Mouse (Mus musculus): ENCODE measurements at regions not wholly inside any gene's neighbourhood (a gene's known extent, or its start where the extent isn't known, plus 50 kb on each side); places are given as distances from the start of the nearest gene placed in this dataset.

DNA sequence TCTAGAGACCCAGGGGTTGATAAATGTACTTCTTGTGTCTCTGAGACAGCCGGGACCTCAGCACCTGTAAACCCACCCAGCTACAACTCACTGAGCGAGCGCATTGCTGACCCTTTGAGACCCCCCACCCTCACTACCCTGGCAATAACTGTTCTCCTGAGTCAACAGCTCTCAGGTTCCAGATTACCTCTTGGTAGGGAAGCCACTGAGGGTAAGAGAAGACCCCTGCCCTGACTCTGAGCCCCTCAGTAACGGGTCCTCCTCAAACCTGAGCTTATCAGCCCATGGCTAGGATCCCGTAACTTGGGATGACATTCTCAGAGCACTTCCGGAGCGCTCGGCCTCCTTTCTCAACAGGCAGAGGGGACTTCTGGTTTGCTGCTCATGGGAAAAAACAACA is 245.8 kb downstream of the Tle3 start:
- DNase-seq (ENCODE audit: low spot score in 2 of 2) = no peak
- intact Hi-C loops (cut with DNase I) = no loop called here

DNA sequence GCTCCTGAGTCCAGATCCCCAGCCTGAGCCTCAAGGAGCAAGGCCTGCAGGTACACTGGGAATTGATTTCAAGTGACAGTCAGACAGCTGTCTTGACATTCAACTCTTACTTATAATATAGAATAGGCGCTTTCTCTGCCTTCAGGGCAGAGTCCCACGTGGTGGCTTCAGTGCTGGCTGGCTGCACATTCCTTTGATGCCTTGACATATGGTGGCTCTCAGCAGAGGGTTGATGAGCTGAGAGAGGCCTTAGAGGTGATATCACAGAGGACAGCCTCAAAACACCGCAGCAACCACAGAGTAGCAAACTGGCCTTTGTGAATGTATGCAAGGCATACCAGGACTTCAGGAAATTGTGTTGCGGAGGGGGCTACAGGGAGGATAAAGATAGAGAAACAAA is 243.4 kb downstream of the Tle3 start:
- intact Hi-C loops (cut with DNase I) = no loop called here
- no peak for DNase-seq (ENCODE audit: low spot score in 2 of 2)

DNA sequence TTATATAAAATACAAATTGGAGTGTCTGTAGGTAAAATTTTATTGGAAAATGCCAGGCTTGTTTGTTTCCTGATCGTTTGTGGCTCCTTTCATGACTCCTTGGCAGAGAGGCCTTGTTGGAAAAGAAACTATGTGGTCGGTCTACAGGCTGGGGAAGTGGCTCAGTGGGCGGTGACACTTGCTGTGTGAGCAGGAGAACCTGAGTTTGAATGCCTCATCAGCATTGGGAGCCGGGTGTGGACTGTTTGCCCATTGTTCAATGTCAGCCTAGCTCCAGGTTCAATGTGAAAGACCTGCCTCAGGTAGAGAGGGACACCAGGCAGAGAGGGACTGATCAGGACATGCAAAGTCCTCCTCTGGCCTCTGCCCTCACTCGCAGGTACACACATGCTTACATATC is 235.4 kb downstream of the Tle3 start:
- intact Hi-C loops (cut with DNase I) = no loop called here
- DNase-seq (ENCODE audit: low spot score in 2 of 2) = no peak

DNA sequence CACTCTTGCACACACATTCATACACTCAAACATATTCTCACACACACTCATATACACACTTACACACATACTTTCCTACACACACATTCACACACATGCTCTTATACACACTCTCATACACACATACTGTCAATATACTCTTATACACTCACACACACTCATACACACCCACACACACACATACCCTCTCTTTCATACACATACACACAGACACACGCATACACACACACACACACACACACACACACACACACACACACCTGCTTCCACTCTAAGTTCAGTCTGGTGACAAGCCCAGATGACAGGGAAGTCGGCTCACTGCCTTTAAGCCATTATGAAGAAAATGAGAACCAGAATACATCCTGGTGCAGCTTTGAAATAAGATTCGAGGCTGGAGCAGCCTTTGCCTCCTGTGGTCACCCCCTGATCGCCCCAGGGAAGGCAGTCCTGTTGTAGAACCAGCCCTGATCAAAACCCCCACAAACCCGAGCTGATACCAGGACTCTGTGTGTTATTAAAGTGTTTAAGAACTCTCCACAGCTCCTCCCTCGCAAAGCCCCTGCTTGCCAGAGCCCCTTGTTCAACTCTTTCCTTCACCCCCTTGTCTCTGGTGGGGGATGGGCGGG is 230.3 kb downstream of the Tle3 start:
- DNase-seq (ENCODE audit: low spot score in 2 of 2) = no peak
- intact Hi-C loops (cut with DNase I) = no loop called here

DNA sequence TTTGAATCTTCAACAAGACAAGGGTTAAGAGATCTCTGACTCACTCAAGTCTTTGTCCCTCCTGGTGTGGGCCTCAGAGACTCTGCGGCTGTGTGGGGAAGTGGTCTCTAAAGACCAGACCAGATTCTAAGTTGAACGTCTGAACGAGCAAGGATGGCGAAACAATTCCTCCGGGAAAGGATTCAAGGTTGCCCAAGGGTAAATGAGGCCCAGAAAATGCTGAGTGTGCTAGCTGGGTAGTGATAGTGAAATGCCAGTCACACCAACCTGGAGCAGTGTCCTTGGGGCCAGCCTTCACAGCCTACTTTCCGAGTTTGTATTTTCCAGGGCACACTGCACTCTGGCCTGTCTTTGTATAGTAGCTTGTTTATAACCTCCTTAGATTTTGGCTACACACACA is 229.7 kb downstream of the Tle3 start:
- intact Hi-C loops (cut with DNase I) = no loop called here
- no peak for DNase-seq (ENCODE audit: low spot score in 2 of 2)

DNA sequence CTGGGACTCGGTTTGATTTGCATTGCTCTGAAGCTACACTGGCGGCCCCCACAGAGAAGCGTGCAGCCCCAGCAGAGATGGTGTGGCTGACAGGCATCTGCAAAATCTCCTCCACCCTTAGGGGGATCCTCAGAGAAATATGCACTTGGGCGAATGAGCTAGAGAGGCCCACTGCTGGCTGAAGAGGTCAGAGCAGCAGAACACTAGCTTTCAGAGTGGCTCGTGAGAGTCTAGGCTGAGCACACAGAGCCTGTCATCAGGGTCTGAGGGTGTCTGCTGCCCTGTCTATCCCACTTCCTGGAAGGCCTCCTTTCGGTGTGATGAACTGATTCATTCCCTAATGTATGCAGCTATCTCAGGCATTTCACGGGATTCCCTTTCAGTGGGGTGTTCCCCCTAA is 225.1 kb downstream of the Tle3 start:
- DNase-seq (ENCODE audit: low spot score in 2 of 2) = no peak
- intact Hi-C loops (cut with DNase I) = no loop called here

DNA sequence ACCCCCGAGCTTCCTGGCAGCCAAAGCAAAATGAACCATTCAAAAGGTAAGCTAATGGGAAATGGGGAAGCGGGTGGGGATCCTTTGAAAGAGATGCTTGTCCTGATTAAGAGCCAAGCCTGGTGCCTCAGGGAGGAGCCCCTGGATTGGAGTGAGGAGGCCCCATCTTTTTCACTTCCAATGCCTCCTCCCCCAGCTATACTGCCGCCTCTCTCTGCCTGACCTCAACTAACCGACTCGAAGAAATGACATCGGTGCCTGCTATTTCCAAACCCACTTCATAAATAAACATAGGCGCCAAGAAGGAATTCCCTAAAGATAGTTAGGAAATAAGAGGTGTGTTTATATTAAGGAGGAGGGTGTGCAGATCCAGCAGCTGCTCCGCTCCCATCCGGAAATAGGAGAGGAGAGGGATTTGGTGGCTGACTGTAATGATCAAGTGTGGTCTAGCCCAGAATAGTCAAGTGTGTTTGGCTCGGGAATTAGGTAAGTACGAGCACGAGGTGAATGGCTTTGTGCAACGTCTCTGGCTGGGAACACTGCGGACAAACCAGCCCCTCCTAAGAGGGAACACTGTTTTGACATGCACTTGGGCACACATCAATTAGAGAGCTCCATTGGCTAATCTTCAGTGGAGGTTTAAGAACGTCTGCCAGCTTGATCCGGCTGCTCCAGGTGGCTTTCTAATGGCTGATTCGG is 224.4 kb downstream of the Tle3 start:
- intact Hi-C loops (cut with DNase I) = no loop called here
- no peak for DNase-seq (ENCODE audit: low spot score in 2 of 2)

DNA sequence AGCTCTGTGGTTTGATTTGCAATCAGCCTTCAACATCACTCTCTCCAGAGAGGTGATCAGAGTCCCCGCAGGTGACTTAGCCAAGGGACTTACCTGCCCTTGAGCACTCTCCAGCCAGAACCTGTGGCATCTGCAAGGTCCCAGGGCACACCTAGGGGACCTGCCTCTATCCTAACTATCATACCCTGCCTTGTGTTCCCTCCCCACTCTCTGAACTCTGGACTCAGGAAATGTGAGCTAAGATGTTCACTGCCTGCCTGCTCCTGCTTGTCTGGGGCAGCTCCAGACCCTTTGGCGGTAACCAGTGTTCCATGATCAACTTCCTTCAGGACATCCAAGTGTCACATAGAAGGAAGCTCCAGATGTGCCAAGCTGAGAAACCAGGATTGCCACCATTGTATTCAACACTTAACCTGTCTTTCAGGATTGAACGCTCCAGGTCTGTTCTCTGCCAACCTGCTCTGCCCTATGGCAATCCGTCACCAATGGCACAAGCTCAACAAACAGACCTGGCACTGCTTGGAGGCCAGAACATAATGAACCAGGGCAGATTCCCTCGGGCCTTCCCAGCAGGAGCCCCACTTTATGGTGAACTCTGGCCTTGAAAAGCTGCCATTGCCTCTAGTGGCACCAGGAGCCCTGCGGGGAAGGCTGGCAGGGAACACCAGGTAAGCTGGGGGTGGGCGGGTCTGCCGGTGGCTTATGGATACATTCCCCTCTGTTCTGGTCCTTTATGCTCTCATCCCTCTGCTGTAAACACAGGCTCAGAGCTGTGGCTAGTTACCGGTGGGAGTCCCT is 223.2 kb downstream of the Tle3 start:
- intact Hi-C loops (cut with DNase I) = no loop called here
- no peak for DNase-seq (ENCODE audit: low spot score in 2 of 2)

DNA sequence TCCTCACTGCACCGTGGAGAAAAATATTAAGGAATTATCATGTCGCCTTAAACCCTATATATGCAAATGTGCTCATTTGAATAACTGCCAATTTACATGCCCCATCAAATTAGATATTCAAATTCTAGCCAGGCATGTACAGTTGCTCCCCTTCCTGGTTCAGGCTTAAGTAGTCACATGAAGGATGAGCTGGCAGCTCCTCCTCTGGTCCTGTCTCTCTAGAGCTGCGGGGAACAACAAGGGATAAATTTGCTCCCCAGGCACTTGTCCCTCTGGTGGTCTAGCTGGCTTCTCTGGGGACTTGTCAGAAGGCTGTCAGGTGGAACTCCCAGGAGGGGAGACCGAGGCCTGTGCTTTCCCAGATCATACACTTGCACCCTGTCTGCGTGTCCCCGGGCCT is 221.8 kb downstream of the Tle3 start:
- intact Hi-C loops (cut with DNase I) = no loop called here
- no peak for DNase-seq (ENCODE audit: low spot score in 2 of 2)

DNA sequence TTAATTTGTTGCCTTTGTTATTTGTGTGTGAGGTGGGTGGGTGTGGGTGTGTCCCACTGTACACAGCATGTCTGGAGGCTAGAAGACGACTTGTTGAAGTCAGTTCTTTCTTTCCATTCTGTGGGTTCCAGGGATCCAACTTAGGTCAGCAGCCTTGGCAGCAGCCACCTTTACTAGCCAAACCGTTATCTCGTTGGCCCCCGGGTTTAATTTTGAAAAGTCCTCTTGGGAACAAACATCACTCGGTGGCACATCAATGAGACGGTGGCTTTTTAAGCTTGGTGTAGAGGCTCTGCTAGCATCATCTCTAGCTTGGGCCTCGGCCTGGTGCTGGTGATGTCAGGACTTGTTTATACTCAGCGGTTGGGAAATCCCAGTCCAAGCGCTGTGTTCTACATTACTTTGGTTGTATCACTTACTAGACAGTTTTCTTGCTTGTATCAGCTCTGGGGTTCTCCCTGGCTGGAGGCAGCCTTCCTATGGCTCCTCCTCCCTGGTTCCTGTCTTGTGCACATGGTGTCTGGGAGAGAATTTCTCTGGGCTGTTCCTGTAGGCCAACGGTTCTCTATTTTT is 217.6 kb downstream of the Tle3 start:
- no peak for DNase-seq (ENCODE audit: low spot score in 2 of 2)
- intact Hi-C loops (cut with DNase I) = no loop called here

DNA sequence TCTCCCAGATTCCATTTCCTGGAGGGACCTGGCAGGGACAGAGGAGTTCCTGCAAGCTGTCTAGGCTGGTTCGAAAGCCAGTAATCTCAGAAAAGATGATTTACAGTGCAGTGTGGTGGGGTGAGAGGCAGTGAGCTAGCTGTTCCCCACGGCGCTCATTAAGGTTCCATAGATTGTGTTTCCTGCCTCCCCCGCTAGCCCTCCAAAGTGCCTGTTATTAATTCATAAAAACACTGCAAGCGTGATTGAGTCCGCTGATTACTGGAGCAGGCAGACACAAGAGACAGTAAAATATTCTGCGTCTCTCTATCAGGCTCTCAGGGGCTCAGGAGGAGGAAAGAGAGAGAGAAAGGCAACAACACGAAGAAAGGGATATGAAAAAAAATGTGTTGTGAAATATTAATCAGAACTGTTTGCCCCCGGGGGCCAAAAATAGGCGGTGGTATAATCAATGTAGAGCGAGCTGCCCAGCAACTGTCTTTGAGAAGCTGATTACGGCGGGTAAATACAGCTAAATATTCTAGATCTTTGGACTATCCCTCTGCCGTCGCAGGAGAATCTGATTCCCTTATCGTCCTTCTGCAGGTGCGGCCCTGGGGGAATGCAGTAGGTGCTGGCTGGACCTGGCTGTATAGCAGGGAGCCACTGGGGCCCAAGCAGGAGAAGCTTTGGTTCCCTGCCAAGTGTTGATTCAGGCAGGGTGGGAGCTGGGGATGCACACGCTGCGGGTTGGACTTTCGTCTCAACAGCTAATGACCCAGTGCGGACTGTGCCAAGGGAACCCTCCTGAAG is 211.3 kb downstream of the Tle3 start:
- no peak for DNase-seq (ENCODE audit: low spot score in 2 of 2)
- intact Hi-C loops (cut with DNase I) = no loop called here

DNA sequence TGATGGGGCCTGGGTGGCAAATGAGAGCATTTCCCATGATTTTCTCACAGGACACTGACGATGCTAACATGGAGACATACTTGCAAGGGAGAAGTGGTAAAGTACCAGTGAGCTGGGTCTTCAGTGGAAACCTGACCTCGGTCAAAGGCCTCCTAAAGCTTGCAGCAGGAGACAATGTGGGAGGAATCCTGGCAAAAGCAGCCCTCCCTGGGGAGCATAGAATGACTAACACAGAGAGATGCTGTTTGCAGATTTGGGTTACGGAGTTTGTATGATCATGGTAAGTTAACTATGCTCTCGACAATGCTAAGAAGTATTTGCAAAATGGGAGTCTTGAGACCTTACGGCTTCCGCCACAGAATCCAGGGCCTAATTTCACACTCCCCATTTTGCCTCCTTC is 208.9 kb downstream of the Tle3 start:
- DNase-seq (ENCODE audit: low spot score in 2 of 2) = no peak
- intact Hi-C loops (cut with DNase I) = no loop called here

DNA sequence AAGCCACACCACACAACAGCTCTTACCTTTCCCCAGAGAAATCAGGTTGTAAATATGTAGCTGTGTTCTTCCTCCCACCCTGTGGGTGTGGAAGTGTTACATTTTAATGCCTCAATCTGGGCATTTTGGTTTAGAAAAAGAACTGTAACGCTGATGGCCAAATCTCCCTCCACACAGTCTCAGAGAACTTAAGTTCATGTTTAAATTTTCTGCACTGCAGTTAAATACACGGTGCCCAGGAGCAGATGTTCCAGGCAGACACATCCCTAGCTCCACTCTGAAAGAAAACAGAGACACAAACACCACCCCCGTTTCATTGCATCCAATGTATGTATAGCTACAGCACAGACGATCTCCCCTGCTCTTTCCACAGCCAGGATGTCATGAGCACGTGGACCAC is 206.1 kb downstream of the Tle3 start:
- peak; percentile 26 to 41 for DNase-seq (ENCODE audit: low spot score in 2 of 2)
- intact Hi-C loops (cut with DNase I) = loop anchor here (2.0 to 10.0 kb wide), 2 partner anchors 117 to 177 kb away; no protein-coding TSS in a partner anchor

DNA sequence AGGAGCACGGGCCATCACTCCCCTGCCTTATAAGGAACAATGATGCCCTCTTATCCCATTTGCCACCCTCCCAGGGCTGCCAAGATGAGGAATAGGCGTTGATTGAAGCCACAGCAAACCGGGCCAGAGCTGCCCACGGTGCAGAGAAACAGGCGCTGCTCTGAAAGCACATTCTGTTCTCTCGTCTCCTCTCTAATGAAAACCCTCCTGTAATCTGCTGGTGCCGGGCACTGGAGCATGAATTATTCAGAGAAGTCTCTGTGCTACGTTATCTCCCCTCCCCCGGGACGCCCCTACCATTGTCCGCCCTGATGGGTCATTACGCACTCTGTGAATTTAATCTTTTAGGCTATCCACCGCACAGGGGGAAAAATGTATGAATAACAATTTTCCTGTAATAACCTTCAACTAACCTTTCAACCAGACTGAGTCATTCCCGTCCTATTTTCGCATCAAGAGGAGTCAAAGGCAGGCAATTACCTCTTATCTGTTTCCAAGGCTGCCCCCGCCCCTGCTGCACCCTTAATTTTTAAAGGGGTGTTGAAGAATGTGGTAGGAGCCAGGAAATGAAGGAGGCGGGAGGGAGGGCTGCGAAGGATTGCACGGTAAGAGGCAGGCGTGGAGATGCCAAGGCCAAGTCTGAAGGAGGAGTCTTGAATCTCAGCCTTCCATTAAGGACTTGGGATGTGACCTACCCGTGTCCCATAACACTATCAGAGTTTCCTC is 201.6 kb downstream of the Tle3 start:
- intact Hi-C loops (cut with DNase I) = loop anchor here (10.0 kb wide), 1 partner anchor 121 kb away; no protein-coding TSS in a partner anchor

DNA sequence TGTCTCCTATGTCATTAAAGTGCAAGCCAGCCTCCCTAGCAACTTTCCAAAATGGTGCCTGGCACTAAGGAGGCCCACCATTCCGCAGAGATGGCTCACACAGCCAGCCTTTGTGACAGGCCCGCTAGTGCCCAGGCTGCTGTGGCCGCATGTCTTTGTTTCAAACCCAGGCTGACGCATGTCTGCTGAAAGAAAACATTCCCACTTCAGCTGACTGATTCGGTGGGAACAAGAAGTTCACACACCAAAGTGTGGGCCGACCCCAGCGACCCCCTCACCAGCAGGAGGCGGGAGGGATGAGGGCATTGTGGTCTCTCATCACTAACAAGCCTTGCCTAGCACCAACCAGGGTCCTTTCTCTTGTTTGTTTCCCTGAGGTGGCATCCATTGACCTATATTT is 190.9 kb downstream of the Tle3 start:
- DNase-seq (ENCODE audit: low spot score in 2 of 2) = no peak
- intact Hi-C loops (cut with DNase I) = no loop called here

More for the DNA sequence above, 201.6 kb downstream of the Tle3 start:
- peak; percentile 70 to 72 for DNase-seq (ENCODE audit: low spot score in 2 of 2)

DNA sequence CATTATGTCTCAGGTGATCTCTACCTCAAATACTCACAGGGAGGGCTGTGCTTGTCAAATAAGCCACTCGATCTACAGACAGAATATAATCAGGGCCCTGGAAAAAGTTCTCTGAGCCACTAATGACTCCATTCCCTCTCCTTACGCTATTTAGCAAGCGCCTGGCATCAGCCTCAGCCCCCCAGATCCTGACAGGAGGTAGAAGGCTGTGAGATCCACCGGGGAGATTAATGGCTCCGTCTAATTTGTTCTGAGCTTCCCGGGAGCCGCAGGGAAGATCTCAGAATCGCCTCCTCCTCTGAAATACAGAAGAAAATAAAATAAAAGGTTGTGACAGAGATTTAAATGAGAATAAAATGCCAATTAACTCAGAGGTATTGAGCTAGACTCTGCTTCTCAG is 189.4 kb downstream of the Tle3 start:
- DNase-seq (ENCODE audit: low spot score in 2 of 2) = no peak
- intact Hi-C loops (cut with DNase I) = no loop called here

DNA sequence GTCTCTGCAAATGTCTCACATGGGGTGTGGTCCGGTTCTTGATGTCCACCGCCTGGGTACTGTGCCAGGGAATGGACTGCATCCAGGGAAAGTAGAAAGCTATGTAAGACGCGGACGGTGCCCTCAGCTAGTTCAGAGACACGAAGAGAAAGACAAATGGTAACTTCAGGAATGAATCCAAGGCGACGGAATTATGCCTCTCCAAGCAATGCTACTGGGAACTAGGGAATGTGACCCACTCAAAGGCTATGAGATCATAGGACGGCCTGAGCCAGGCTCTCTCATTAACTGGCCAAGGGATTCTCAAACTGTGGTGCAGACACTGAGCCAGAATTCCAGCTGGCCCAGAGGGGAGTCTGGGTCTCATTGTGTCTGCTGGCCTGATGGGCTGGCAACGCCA is 186.5 kb downstream of the Tle3 start:
- peak in 1 of 2 experiments; percentile 21 for DNase-seq (ENCODE audit: low spot score in 2 of 2)
- intact Hi-C loops (cut with DNase I) = no loop called here

DNA sequence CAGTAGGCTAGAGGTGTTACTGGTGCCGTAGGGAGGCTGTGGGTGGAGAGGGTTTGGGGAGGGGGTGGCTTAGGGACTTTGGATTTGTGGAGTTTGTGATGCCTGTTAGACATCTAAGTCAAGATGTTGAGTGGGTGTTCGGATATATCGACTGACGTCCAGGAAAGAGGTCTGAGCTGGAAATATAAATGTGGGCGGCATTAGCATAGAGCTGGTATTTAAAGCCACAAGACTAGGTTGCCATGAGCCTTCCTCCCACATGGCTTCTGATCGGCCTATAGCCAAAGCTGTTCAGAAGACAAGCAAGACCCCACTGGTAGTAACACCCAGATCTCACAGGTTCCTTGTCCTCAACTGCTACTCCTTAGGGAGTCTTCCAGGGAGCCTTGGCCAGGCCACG is 184.9 kb downstream of the Tle3 start:
- peak; percentile 36 to 51 for DNase-seq (ENCODE audit: low spot score in 2 of 2)
- intact Hi-C loops (cut with DNase I) = no loop called here

DNA sequence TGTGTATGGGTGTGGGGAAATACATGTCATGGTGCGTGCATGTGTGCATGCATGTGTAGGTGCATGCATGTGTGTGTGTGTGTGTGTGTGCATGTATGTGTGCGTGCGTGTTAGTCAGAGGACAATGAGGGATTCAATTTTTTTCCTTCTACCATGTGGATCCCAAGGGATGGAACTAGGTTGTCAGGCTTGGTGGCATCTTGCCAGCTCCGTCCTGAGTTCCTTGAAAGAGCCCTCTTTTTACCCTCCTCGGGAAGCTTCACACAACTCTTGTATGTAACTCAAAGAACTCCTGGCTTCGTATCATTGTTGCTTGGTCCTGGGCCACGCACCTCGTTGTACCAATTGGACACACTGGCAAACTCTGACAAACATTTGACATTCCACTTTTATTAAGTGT is 183.0 kb downstream of the Tle3 start:
- intact Hi-C loops (cut with DNase I) = no loop called here
- DNase-seq (ENCODE audit: low spot score in 2 of 2) = no peak
